Mouse (Mus musculus): Measurements from ENCODE around the gene Tas2r107.
"Not testable (repeated sequence)": the region's sequence is repeated elsewhere in the genome, so short reads cannot be mapped to it uniquely, and the experiment has no call there.

Tas2r107 gene

GRCm38 (mm10) chr6:131660049-131660448 is at the start of gene Tas2r107:
Gene Tas2r107, minus strand, starts transcription at chr6:131660149.
- no peak for DNase-seq

DNA sequence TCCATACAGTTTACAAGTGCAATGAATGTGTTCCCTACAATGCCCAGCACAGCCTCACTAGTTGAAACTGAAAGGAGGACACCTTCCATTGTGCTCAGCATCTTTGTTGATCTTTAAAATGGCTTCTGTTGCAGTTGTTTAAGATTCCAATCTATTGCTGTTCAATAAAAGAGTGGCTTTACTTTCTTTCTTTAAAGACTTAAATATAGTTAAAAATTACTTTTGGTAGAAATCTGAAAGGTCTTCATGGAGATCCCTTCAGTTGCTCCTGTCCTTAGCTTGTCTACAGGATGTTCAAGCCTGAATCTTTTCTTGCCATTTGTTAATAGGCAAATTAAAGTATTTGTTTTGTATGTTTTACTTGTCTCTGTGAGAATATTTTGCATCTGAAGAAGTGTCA is 30.0 kb upstream of the Tas2r107 start, which contains the start of gene Tas2r114:
Gene Tas2r114 (minus strand): TSS at position 101 of the 400 bp plus-strand sequence.
- DNase-seq: no peak

DNA sequence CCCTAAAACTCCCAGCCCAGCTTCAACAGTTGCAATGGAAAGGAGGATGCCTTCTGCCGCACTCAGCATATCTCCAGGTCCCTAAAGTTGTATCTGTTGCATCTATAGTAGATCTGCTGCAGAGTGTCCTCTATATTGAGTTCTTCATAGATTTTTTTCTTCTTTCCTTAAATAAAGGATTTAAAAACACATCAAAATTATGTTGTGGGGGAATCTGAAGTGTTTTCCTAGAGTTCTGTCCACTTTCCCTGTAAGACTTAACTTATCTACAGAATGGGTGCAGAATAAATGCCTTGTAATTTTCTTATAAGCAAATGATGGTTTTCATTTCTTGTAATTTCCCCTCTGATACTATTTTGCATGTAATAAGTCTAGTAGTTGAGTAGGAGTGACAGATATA is 27.4 kb upstream of the Tas2r107 start, which contains the start of gene Tas2r105:
Gene Tas2r105 (minus strand): TSS at position 101 of the 400 bp plus-strand sequence.
- DNase-seq: no peak

DNA sequence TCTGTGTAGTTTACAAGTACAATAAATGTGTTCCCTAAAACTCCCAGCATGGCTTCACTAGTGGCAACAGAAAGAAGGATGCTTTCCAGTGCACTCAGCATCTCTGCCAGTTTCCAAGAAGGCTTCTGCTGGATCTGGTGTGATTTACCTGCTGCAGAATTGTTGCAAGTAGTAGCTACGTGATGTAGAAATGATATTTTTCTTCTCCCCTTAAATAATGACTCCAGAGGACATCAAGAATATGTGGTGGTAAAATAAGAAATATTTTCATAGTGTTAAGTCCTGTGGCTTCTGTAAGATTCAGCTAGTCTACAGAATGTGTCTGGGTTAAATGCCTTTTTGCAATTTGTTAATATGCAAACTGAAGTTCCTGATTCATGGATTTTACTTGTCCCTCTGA is 25.7 kb upstream of the Tas2r107 start, which contains the start of gene Tas2r104:
Gene Tas2r104 (minus strand): TSS at position 101 of the 400 bp plus-strand sequence.
- no peak for DNase-seq

- DNase-seq: no peak
Measured at GRCm38 (mm10) chr6:131678786-131679185, 18.8 kb upstream of the Tas2r107 start, which contains the start of gene Tas2r106. Gene Tas2r106, minus strand, starts transcription at chr6:131678886.

- no peak for DNase-seq
Measured at GRCm38 (mm10) chr6:131630812-131631211, 29.1 kb downstream of the Tas2r107 start, which contains the start of gene Tas2r130. Gene Tas2r130, minus strand, starts transcription at chr6:131630912.

GRCm38 (mm10) chr6:131609956-131610355 is 50.0 kb downstream of the Tas2r107 start:
- not testable (repeated sequence) for DNase-seq
